Mouse (Mus musculus) hindbrain, postnatal 0 days (tissue): ENCODE data around the gene Nav2. TPM values are rescaled to one million over a fixed set of nuclear protein-coding genes. Genes with fewer than 3 reads are reported as not detected.

ENCODE experiments used
- ATAC-seq: fragments of 200-750 bp; cut with Nextera tagmentation; 2 replicates; pipeline ENCODE4 v1.8.0; 2017; ENCODE audit warnings: mild to moderate bottlenecking, moderate TSS enrichment, moderate library complexity
- DNase-seq: peaks from one replicate; pipeline ENCODE4 v3.0.0-alpha.2; 2015; ENCODE audit warnings: low spot score
- H3K27ac ChIP-seq: fragments of 300-500 bp; sonication (generic); 2 replicates; pipeline ENCODE4 v1.5.1; 2014; ENCODE audit warnings: mild to moderate bottlenecking
- H3K27me3 ChIP-seq: fragments of 300-500 bp; sonication (generic); 2 replicates; pipeline ENCODE4 v1.6.1; 2014; ENCODE audit warnings: low read length, mixed read lengths; ENCODE audit not compliant: insufficient read depth
- H3K36me3 ChIP-seq: fragments of 300-500 bp; sonication (generic); 2 replicates; pipeline ENCODE4 v1.6.1; 2014; ENCODE audit warnings: low read length, mixed read lengths; ENCODE audit not compliant: insufficient read depth
- H3K4me1 ChIP-seq: fragments of 300-500 bp; sonication (generic); 2 replicates; pipeline ENCODE4 v1.6.1; 2014; ENCODE audit warnings: antibody characterized with exemption, low read length, mixed read lengths; ENCODE audit not compliant: insufficient read depth
- H3K4me2 ChIP-seq: fragments of 300-500 bp; sonication (generic); 2 replicates; pipeline ENCODE4 v1.6.1; 2014; ENCODE audit warnings: low read depth, mild to moderate bottlenecking, low read length, moderate library complexity, mixed read lengths
- H3K4me3 ChIP-seq: fragments of 300-500 bp; sonication (generic); 2 replicates; pipeline ENCODE4 v1.5.1; 2014; ENCODE audit warnings: low read length
- H3K9ac ChIP-seq: fragments of 300-500 bp; sonication (generic); replicated peaks from 2 replicates; pipeline ENCODE4 v1.6.1; 2014; ENCODE audit warnings: mild to moderate bottlenecking, low read length, moderate library complexity, mixed read lengths
- H3K9me3 ChIP-seq: fragments of 300-500 bp; sonication (generic); 2 replicates; pipeline ENCODE4 v1.6.1; 2016; ENCODE audit warnings: low read length, mixed read lengths
- CTCF ChIP-seq: IDR thresholded peaks from 2 replicates; pipeline ENCODE4 v1.5.1; 2016; ENCODE audit warnings: antibody characterized with exemption, control low read depth, low read depth
- whole genome bisulfite sequencing: fragments of 180-500 bp; shearing (Covaris S2); extraction: QIAGEN DNeasy Blood & Tissue Kit; methylation state at CpG from one replicate; pipeline ENCODE4 v1.1.7; 2014; 5-methylcytosine and 5-hydroxymethylcytosine counted together
- polyA plus RNA-seq: library from polyadenylated mRNA; unstranded; fragments of >200 nt; fragmentation: Nextera tagmentation; extraction: Ambion mirVana; gene quantifications from 2 replicates; pipeline ENCODE4 v1.2.1, GENCODE M21; 2015
- total RNA-seq: library from RNA; depleted of rRNA; stranded (reverse); fragments of >200 nt; gene quantifications from 2 replicates; pipeline ENCODE4 v1.2.3, GENCODE M21; 2014

Gene Nav2
- total and polyA plus RNA-seq, 2 experiments from 2014 or later, result 20.1 to 64.7 TPM

- H3K9ac ChIP-seq, result no peak overlapping the region
- H3K27me3 ChIP-seq, result no peaks in the 10 kb centered on the region
- H3K4me2 ChIP-seq, result no peak overlapping the region
- H3K36me3 ChIP-seq, result no peaks in the 10 kb centered on the region
- no peak overlapping the region for H3K27ac ChIP-seq
- H3K9me3 ChIP-seq, result no peaks in the 10 kb centered on the region
- no peak overlapping the region for H3K4me3 ChIP-seq
- DNase-seq (no peak), ATAC-seq (no peak)
- WGBS, result 85% methylated on average over 6 of the region's 6 CpGs
- H3K4me1 ChIP-seq, result peaks cover 11% of the 10 kb centered on the region
- no peak for TF ChIP-seq CTCF
Observed at GRCm38 (mm10) chr7:49010739-49011138, 102.2 kb downstream of the Nav2 start.

GRCm38 (mm10) chr7:49012027-49012426, 103.5 kb downstream of the Nav2 start:
- no peak for ATAC-seq
- 42% methylated on average over 1 of the region's 1 CpGs for WGBS

GRCm38 (mm10) chr7:49014480-49014879, 106.0 kb downstream of the Nav2 start:
- TF ChIP-seq CTCF, result no peak
- H3K4me2 ChIP-seq, result no peak overlapping the region
- no peak overlapping the region for H3K9ac ChIP-seq
- H3K27me3 ChIP-seq, result no peaks in the 10 kb centered on the region
- H3K4me3 ChIP-seq, result no peak overlapping the region
- peaks cover 15% of the 10 kb centered on the region for H3K4me1 ChIP-seq
- 74% methylated on average over 10 of the region's 10 CpGs for WGBS
- H3K36me3 ChIP-seq, result no peaks in the 10 kb centered on the region
- ATAC-seq (no peak), DNase-seq (no peak)
- no peaks in the 10 kb centered on the region for H3K9me3 ChIP-seq
- H3K27ac ChIP-seq, result no peak overlapping the region

More at GRCm38 (mm10) chr7:49012027-49012426, 103.5 kb downstream of the Nav2 start:
- Histone ChIP-seq H3K9me3 (no peaks in the 10 kb centered on the region), H3K9ac (no peak overlapping the region), H3K4me1 (peaks cover 15% of the 10 kb centered on the region), H3K36me3 (no peaks in the 10 kb centered on the region), H3K4me3 (no peak overlapping the region), H3K27me3 (no peaks in the 10 kb centered on the region), H3K27ac (no peak overlapping the region), H3K4me2 (no peak overlapping the region)
- peak; percentile 63 for TF ChIP-seq CTCF
- no peak for DNase-seq

GRCm38 (mm10) chr7:49015297-49015696, 106.8 kb downstream of the Nav2 start:
- H3K36me3 ChIP-seq, result no peaks in the 10 kb centered on the region
- WGBS, result 55% methylated on average over 6 of the region's 6 CpGs
- TF ChIP-seq CTCF, result no peak
- ATAC-seq (no peak), DNase-seq (no peak)
- H3K27me3 ChIP-seq, result no peaks in the 10 kb centered on the region
- no peaks in the 10 kb centered on the region for H3K9me3 ChIP-seq
- H3K4me3 ChIP-seq, result no peak overlapping the region
- no peak overlapping the region for H3K9ac ChIP-seq
- no peak overlapping the region for H3K27ac ChIP-seq
- H3K4me2 ChIP-seq, result no peak overlapping the region
- H3K4me1 ChIP-seq, result peaks cover 15% of the 10 kb centered on the region

GRCm38 (mm10) chr7:49016088-49016487, 107.6 kb downstream of the Nav2 start:
- Histone ChIP-seq H3K36me3 (no peaks in the 10 kb centered on the region), H3K27ac (no peak overlapping the region), H3K4me2 (no peak overlapping the region), H3K9me3 (no peaks in the 10 kb centered on the region), H3K4me3 (no peak overlapping the region), H3K4me1 (peaks cover 15% of the 10 kb centered on the region), H3K27me3 (no peaks in the 10 kb centered on the region), H3K9ac (no peak overlapping the region)
- ATAC-seq (0 out of 2 replicates have a peak, but pooled peaks have one; percentile 18), DNase-seq (no peak)
- WGBS, result 40% methylated on average over 2 of the region's 2 CpGs
- no peak for TF ChIP-seq CTCF

GRCm38 (mm10) chr7:49017794-49018193, 109.3 kb downstream of the Nav2 start:
- H3K4me2 ChIP-seq, result no peak overlapping the region
- DNase-seq (no peak), ATAC-seq (no peak)
- 74% methylated on average over 5 of the region's 5 CpGs for WGBS
- H3K27ac ChIP-seq, result no peak overlapping the region
- no peaks in the 10 kb centered on the region for H3K9me3 ChIP-seq
- H3K9ac ChIP-seq, result no peak overlapping the region
- H3K4me1 ChIP-seq, result peaks cover 14% of the 10 kb centered on the region
- no peaks in the 10 kb centered on the region for H3K27me3 ChIP-seq
- H3K4me3 ChIP-seq, result no peak overlapping the region
- no peaks in the 10 kb centered on the region for H3K36me3 ChIP-seq
- no peak for TF ChIP-seq CTCF

- WGBS, result 32% methylated on average over 7 of the region's 7 CpGs
- no peak overlapping the region for H3K27ac ChIP-seq
- no peaks in the 10 kb centered on the region for H3K27me3 ChIP-seq
- H3K9ac ChIP-seq, result no peak overlapping the region
- no peak overlapping the region for H3K4me2 ChIP-seq
- no peak overlapping the region for H3K4me3 ChIP-seq
- no peaks in the 10 kb centered on the region for H3K36me3 ChIP-seq
- no peak for TF ChIP-seq CTCF
- DNase-seq, result no peak
- peaks cover 12% of the 10 kb centered on the region for H3K4me1 ChIP-seq
- H3K9me3 ChIP-seq, result no peaks in the 10 kb centered on the region
- 0 out of 2 replicates have a peak, but pooled peaks have one; percentile 19 for ATAC-seq
Observed at GRCm38 (mm10) chr7:49018478-49018914, 110.0 kb downstream of the Nav2 start.
